Mouse (Mus musculus) embryonic fibroblast, embryonic 13.5 days (primary cell): ENCODE data around the gene Ndufab1.

ENCODE experiments used
- CTCF ChIP-seq: IDR thresholded peaks from 2 replicates; pipeline ENCODE4 v1.5.1; 2011; ENCODE audit warnings: mild to moderate bottlenecking, control low read depth, low read length, moderate library complexity, borderline replicate concordance; ENCODE audit not compliant: insufficient read depth
- POLR2A ChIP-seq: IDR thresholded peaks from 2 replicates; pipeline ENCODE4 v1.6.1; 2011; ENCODE audit warnings: low read depth, mild to moderate bottlenecking, control low read depth, low read length, moderate library complexity

- peak; percentile 41; the same call in 1 of the 2 replicates for TF ChIP-seq CTCF
- TF ChIP-seq POLR2A: peak; percentile 61
Measured at GRCm38 (mm10) chr7:122101747-122102244, at the start of gene Ndufab1.
